Mouse (Mus musculus): Measurements from ENCODE around the gene Scarf2. TPM values are rescaled to one million over a fixed set of nuclear protein-coding genes. Genes with fewer than 3 reads are reported as not detected.

The Scarf2 gene
- polyA plus RNA-seq, 1 experiment = 15.5 TPM

DNA sequence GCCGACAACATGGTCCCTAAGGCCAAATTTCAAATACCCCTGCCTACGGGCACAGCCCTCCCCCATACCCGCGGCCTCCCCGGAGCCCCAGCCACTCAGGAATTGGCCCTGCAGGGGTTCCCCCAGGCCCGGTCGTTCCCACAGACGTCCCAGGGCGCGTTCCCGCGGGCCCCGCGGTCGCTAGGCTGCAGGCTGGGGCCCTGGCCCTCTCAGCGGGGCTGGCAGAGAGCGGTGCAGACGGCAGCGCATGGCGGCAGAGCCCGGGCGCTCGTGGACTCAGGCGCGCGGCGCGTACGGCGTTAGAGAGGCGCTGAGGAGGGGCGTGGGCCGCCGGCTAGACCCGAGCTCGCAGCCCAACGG is 36.2 kb downstream of the Scarf2 start:
- TF ChIP-seq POLR2A (IDR thresholded peaks at IDR 0.05; ENCODE audit: borderline replicate concordance, extremely low read depth, insufficient read depth, insufficient read length, poor library complexity, severe bottlenecking) (no peak), CTCF (IDR thresholded peaks at IDR 0.05; ENCODE audit: borderline replicate concordance, extremely low read depth, insufficient read depth, insufficient read length) (no peak)
- peak; percentile 46 for DNase-seq (ENCODE audit: low read depth)

DNA sequence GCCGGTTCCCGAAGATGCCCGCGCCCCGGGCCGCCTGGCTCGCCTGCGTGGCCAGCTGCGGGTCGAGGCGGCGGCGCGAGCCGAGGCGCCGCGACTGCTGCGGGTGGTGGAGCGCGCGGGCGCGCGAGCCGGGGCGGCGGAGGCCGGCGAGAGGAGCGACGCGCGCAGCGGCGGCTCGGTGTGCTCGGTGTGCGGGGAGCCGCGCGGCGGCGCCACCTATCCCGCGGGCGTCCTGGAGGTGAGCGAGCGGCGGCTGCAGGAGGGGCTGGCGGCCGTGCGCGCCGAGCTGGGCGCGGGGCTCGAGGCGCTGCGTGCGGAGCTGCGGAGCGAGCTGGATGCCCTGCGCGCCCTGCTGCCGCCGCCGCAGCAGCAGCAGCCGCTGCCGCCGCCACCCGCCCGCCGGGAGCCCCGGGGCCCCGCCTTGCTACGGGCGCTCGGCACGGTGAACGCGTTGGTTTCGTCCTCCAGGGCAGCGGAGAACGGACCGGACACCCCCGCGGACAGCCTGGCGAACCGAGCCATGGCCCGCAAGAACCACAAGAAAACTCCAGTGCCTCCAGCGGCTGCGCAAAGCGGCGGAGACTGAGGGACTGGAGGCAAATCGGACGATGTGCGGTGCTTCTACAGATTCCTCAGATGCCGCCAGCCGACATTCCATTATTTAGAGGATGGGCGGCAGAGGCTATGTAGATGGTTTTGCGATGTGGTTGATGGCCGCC is 36.8 kb downstream of the Scarf2 start:
- TF ChIP-seq CTCF (IDR thresholded peaks at IDR 0.05; ENCODE audit: borderline replicate concordance, extremely low read depth, insufficient read depth, insufficient read length) (no peak), POLR2A (IDR thresholded peaks at IDR 0.05; ENCODE audit: borderline replicate concordance, extremely low read depth, insufficient read depth, insufficient read length, poor library complexity, severe bottlenecking) (peak; percentile 38)
- DNase-seq (ENCODE audit: low read depth) = peak; percentile 67

DNA sequence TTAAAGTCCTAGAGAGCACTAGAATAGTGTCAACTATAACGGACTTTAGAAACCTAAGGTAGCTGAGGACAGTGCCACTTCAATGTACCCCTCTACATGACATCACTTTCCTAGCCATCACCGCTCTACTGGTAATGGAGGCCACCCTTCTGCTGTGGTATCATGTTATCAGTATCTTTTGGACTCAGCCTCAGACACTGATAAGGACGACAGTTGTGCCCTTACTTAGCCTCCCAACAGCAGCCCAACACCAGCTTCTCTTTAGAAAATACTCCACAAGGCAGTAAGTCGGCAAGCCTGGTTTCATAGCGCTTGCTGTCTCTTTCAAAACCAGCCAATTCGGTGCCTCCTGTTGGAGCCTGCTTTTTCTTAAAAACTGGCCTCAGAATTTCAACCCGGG is 37.5 kb downstream of the Scarf2 start:
- no peak for TF ChIP-seq CTCF (IDR thresholded peaks at IDR 0.05; ENCODE audit: borderline replicate concordance, extremely low read depth, insufficient read depth, insufficient read length)
- TF ChIP-seq POLR2A (IDR thresholded peaks at IDR 0.05; ENCODE audit: borderline replicate concordance, extremely low read depth, insufficient read depth, insufficient read length, poor library complexity, severe bottlenecking) = no peak
- no peak for DNase-seq (ENCODE audit: low read depth)

DNA sequence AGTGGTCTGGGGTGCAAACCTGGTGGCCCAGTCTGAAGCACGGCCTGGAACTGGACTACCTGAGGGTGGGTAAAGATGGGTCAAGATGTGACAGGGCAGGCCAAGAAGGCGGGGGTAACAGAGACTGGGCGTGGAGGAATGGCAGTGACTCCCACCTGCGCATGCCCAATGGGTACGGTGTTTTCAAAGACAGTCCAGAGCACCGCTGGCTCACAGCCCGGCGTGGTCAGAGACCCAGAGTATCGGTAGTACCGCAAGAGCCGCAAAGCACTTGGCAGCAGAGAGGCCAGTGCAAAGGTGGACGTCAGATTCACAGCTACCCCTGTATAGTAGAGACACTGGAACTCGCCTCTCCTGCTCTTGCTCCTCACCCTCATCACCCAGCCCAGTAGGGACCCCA is 38.4 kb downstream of the Scarf2 start:
- no peak for DNase-seq (ENCODE audit: low read depth)
- TF ChIP-seq CTCF (IDR thresholded peaks at IDR 0.05; ENCODE audit: borderline replicate concordance, extremely low read depth, insufficient read depth, insufficient read length) (no peak), POLR2A (IDR thresholded peaks at IDR 0.05; ENCODE audit: borderline replicate concordance, extremely low read depth, insufficient read depth, insufficient read length, poor library complexity, severe bottlenecking) (no peak)

DNA sequence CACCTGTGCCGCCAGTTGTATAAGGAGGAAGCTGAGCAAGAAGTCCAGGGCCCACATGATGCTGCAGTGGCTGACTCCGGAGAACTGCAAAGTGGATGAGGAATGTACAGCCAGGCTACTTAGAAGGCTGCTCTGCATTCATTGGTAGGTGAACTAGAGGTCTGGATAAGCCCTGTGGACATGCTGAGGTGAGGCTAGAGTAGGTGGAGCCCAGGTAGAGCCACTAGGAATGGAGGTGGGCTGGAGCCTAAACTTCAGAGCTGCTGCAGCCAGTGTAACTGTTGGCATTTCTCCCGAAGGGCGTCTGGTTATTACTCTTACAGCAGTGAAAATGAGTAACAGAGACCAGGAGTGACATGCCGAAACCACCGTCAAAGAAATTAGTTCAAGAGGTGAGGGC is 41.0 kb downstream of the Scarf2 start, which contains the start of gene Car15:
Car15 (minus strand) TSS at position 314 of the 400 bp plus-strand sequence.
- no peak for DNase-seq (ENCODE audit: low read depth)
- TF ChIP-seq POLR2A (IDR thresholded peaks at IDR 0.05; ENCODE audit: borderline replicate concordance, extremely low read depth, insufficient read depth, insufficient read length, poor library complexity, severe bottlenecking) (no peak), CTCF (IDR thresholded peaks at IDR 0.05; ENCODE audit: borderline replicate concordance, extremely low read depth, insufficient read depth, insufficient read length) (no peak)

DNA sequence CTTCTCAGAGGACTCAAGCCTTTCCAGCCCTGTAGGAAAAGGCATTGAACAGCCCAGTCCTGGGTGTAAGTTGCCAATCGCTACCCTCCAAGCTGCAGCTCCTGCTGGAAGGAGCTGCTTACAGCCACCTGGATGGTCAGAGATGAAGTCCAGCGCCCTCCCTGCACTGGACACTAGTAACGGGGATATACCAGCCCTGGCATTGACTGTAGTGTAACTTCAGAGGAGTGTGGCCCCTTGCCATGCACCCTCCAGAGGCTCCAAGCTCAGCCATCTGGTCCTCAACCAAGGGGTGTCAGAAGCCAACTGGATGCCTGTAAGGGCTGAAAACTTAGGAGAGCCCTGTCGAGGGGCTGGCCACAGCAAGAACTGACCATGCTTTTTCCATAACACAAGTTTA is 42.9 kb downstream of the Scarf2 start:
- DNase-seq (ENCODE audit: low read depth) = no peak

DNA sequence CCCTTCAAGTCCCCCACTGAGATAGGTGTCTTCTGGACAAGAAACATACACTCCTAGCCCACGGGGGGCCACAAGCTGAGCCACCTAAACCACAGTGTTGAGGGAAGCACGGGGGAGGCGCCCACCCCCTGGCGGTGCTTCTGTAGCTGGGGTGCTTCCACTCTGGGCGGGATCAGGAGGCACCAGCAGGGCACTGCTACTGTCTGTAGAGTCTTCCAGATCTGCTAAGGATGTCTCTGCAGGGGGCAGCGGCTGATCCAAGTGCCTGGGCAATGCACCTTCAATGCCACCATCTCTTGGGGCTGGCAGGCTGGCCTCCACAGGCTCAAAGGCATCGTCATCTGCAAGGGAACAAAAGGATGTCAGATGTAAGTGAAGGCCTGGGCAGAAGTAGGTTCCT is 45.4 kb downstream of the Scarf2 start:
- no peak for DNase-seq (ENCODE audit: low read depth)
- no peak for TF ChIP-seq POLR2A (IDR thresholded peaks at IDR 0.05; ENCODE audit: borderline replicate concordance, extremely low read depth, insufficient read depth, insufficient read length, poor library complexity, severe bottlenecking)
- TF ChIP-seq CTCF (IDR thresholded peaks at IDR 0.05; ENCODE audit: borderline replicate concordance, extremely low read depth, insufficient read depth, insufficient read length) = no peak

More for the DNA sequence above, 42.9 kb downstream of the Scarf2 start:
- TF ChIP-seq CTCF (IDR thresholded peaks at IDR 0.05; ENCODE audit: borderline replicate concordance, extremely low read depth, insufficient read depth, insufficient read length) (no peak), POLR2A (IDR thresholded peaks at IDR 0.05; ENCODE audit: borderline replicate concordance, extremely low read depth, insufficient read depth, insufficient read length, poor library complexity, severe bottlenecking) (no peak)

DNA sequence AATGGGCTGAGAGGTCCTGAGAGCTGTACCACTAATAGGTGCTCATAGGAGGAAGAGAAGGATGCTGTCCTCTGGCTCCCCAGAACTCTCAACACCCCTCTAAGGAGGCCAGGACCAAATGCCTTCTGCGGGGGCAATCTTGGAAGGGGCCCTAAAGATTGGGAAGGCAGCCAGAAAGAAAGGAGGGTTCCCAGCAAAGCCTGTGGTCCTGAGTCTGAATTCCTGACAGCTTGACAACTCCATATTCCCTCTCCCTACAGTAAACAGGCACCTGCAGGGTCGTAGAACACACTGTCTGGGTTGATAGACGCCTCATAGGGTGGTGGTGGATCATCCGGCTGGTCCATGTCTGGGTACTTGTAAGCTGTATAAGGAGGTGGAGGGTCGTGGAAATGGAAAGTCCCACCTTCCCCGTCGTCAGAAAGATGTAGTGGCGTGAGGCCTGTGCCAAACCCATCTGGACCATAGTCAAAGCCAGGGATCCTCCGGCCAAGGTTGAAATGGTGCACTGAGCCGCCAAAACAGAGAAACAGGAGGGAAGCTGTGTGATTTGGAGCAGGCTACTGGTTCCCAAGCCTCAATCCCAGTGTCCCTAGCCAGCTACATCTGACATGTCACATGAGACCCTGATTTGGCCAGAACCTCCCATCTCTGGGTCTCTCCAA is 46.8 kb downstream of the Scarf2 start:
- TF ChIP-seq CTCF (IDR thresholded peaks at IDR 0.05; ENCODE audit: borderline replicate concordance, extremely low read depth, insufficient read depth, insufficient read length) = no peak
- no peak for TF ChIP-seq POLR2A (IDR thresholded peaks at IDR 0.05; ENCODE audit: borderline replicate concordance, extremely low read depth, insufficient read depth, insufficient read length, poor library complexity, severe bottlenecking)
- DNase-seq (ENCODE audit: low read depth) = no peak

DNA sequence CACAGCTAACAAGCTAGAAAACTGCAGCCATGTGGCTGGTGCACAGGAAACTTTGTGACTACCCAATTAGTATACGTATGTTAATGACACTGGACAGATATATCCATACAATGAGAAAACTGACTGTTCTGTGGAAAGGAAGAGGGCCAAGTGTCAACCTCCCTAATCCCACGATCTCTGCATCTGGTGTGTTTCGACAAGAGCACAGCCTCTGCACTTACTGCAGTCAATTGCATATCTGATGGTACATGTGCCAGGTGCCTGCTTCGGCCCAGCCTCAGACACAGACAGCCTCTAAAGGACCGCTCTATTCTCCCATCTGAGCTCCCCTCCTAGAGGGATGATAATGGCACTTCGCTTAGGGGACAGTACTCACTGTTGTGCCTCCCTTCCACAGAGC is 51.3 kb downstream of the Scarf2 start:
- DNase-seq (ENCODE audit: low read depth) = no peak
- no peak for TF ChIP-seq POLR2A (IDR thresholded peaks at IDR 0.05; ENCODE audit: borderline replicate concordance, extremely low read depth, insufficient read depth, insufficient read length, poor library complexity, severe bottlenecking)
- TF ChIP-seq CTCF (IDR thresholded peaks at IDR 0.05; ENCODE audit: borderline replicate concordance, extremely low read depth, insufficient read depth, insufficient read length) = no peak

DNA sequence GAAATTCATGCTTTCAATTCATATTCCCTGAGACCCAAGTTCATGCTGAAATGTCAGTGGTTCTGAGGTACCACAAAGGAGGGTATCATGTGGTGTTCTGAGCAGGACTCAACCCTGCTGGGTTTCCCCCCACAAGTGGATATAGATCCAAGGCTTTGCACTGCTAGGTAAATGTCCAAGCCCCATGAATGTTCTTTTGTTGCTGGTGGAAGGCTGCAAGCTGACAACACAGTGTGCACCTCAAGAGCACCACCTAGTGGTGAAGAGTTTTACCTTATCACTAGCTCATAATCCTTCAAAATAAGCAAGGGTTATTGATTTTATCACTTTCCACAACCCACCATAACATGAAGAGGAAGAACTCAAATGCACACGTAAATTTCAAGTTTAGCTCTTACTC is 51.8 kb downstream of the Scarf2 start:
- DNase-seq (ENCODE audit: low read depth) = peak; percentile 87

DNA sequence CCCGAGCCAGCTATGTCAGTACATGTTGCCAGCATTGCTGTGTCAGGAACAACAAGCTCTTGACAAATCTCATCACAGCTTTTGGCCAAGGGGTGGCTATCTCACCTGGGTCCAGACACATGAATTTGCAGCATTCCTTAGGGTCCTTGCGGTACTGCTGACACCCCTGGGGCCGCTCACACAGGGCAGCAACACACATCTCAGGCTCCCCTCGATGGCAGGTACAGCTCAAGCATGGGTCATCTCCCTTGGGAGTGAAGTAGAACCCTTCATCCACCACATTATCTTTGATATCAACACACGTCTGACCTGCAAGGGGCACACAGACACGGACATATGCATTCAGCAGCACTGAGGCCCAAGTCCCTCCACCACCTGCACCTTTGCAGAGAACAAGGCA is 52.4 kb downstream of the Scarf2 start:
- no peak for TF ChIP-seq POLR2A (IDR thresholded peaks at IDR 0.05; ENCODE audit: borderline replicate concordance, extremely low read depth, insufficient read depth, insufficient read length, poor library complexity, severe bottlenecking)
- TF ChIP-seq CTCF (IDR thresholded peaks at IDR 0.05; ENCODE audit: borderline replicate concordance, extremely low read depth, insufficient read depth, insufficient read length) = no peak
- no peak for DNase-seq (ENCODE audit: low read depth)

More for the DNA sequence above, 51.8 kb downstream of the Scarf2 start:
- TF ChIP-seq POLR2A (IDR thresholded peaks at IDR 0.05; ENCODE audit: borderline replicate concordance, extremely low read depth, insufficient read depth, insufficient read length, poor library complexity, severe bottlenecking) (no peak), CTCF (IDR thresholded peaks at IDR 0.05; ENCODE audit: borderline replicate concordance, extremely low read depth, insufficient read depth, insufficient read length) (peak; percentile 80; the same call in 1 of the 2 replicates)

DNA sequence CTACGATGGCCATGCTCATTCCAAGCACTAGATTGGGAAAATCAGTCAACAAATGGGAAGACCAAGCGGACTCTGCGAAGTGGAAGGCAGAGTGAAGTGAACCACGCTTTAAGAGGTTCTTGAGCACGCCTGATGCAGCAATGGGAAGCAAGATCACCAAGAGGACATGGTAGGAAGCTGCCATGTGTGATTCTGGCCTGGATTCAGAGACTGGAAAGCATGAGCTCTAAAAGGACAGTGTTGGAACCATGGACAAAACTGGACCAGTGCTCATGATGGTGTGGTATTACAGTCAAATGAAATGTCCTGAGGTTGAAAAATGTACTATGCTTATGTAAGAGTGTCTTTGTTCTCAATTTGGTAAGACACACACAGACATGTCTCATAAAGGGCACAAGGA is 54.2 kb downstream of the Scarf2 start:
- no peak for DNase-seq (ENCODE audit: low read depth)
- TF ChIP-seq POLR2A (IDR thresholded peaks at IDR 0.05; ENCODE audit: borderline replicate concordance, extremely low read depth, insufficient read depth, insufficient read length, poor library complexity, severe bottlenecking) = no peak
- no peak for TF ChIP-seq CTCF (IDR thresholded peaks at IDR 0.05; ENCODE audit: borderline replicate concordance, extremely low read depth, insufficient read depth, insufficient read length)
